Mouse (Mus musculus) adrenal gland, postnatal 36 days (tissue): ENCODE measurements around the gene Bag6. TPM values are rescaled to one million over a fixed set of nuclear protein-coding genes. Genes with fewer than 3 reads are reported as not detected.
A peak's percentile ranks its signal among the peaks of the same experiment; 100 is the strongest.

ENCODE experiments used
- DNase-seq, 2 experiments: peaks; one replicate each; pipeline ENCODE4 v3.0.0; 2021; ENCODE audit warnings: mixed read lengths in 1 of 2
- microRNA-seq: library from miRNA; unstranded; fragments of <30 nt; microRNA quantifications from one replicate; pipeline ENCODE4 v1.2.0, GENCODE M21; 2021
- total RNA-seq, 2 experiments: library from RNA; stranded (reverse); gene quantifications; 2 replicates each; pipeline ENCODE4 v1.2.3; 2021

The Bag6 gene
- total RNA-seq, 2 experiments from 2014 or later: 372 to 389 TPM

GRCm38 (mm10) chr17:35194844-35195630 is 60.1 kb downstream of the Bag6 start:
- no peak for DNase-seq

- peak; percentile 88 to 92 for DNase-seq
These were observed 60.8 kb downstream of the Bag6 start for GRCm38 (mm10) chr17:35195631-35196320.

DNA sequence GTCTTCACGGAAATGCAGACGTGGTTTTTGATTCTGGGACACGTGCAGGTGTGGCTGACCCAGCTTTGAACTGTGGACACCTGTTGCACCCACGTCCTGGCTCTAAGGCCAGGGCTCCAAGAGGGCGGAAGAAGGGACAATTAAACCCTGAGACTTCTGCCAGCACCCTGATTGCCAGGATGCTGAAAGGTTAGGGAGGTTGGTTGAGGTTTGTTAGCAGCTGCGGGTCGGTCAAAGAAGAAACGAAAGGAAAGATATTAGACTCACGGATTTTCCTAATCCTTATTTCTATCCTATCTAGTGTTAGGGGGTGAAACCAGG is 61.3 kb downstream of the Bag6 start:
- DNase-seq: no peak

Small RNA genes within 50 kb of the gene (microRNA-seq; reads per million reads assigned to microRNA genes)
- not detected for gene Mir6973a

Other genes starting within 250 kb of the Bag6 start
- 100 to 1,000 TPM in 1 of 2 experiments, 10 to 100 TPM in 1; 85.2 to 119 TPM for gene C2, start 236.9 kb upstream of the Bag6 start, total RNA-seq
- 100 to 1,000 TPM; 124 to 143 TPM for gene Ehmt2, start 236.7 kb upstream of the Bag6 start, total RNA-seq
- gene Slc44a4, start 220.7 kb upstream of the Bag6 start, total RNA-seq: 1 to 10 TPM in 1 of 2 experiments, under 1 TPM in 1; 0.83 to 1.7 TPM
- 10 to 100 TPM; 25.4 to 27.4 TPM for gene Neu1, start 203.9 kb upstream of the Bag6 start, total RNA-seq
- 100 to 1,000 TPM in 1 of 2 experiments, 10 to 100 TPM in 1; 80.1 to 206 TPM for gene Hspa1b, start 175.9 kb upstream of the Bag6 start, total RNA-seq
- not detected for gene Gm20481, start 165.3 kb upstream of the Bag6 start, total RNA-seq
- 10 to 100 TPM; 36.0 to 86.1 TPM for gene Hspa1a, start 163.0 kb upstream of the Bag6 start, total RNA-seq
- under 1 TPM; 0.20 to 0.36 TPM for gene Hspa1l, start 162.5 kb upstream of the Bag6 start, total RNA-seq
- gene Lsm2, start 153.3 kb upstream of the Bag6 start, total RNA-seq: 10 to 100 TPM; 35.2 to 35.5 TPM
- gene Vars, start 134.2 kb upstream of the Bag6 start, total RNA-seq: 10 to 100 TPM; 61.5 to 62.9 TPM
- under 1 TPM; 0.53 to 0.59 TPM for gene Vwa7, start 118.6 kb upstream of the Bag6 start, total RNA-seq
- gene Sapcd1, start 107.2 kb upstream of the Bag6 start, total RNA-seq: 1 to 10 TPM in 1 of 2 experiments, under 1 TPM in 1; 0.82 to 1.3 TPM
- 1 to 10 TPM in 1 of 2 experiments, under 1 TPM in 1; 0.95 to 1.6 TPM for gene Msh5, start 88.4 kb upstream of the Bag6 start, total RNA-seq
- gene Clic1, start 85.2 kb upstream of the Bag6 start, total RNA-seq: 100 to 1,000 TPM in 1 of 2 experiments, 10 to 100 TPM in 1; 83.6 to 109 TPM
- 10 to 100 TPM; 16.1 to 18.2 TPM for gene Ddah2, start 76.1 kb upstream of the Bag6 start, total RNA-seq
- gene Ly6g6c, start 69.8 kb upstream of the Bag6 start, total RNA-seq: under 1 TPM in 1 of 2 experiments, not detected in 1; 0.56 TPM
- not detected for gene Mpig6b, start 69.0 kb upstream of the Bag6 start, total RNA-seq
- under 1 TPM in 1 of 2 experiments, not detected in 1; 0.50 TPM for gene Ly6g6e, start 58.3 kb upstream of the Bag6 start, total RNA-seq
- under 1 TPM in 1 of 2 experiments, not detected in 1; 0.43 TPM for gene Ly6g6d, start 57.1 kb upstream of the Bag6 start, total RNA-seq
- not detected for gene Ly6g6f, start 49.6 kb upstream of the Bag6 start, total RNA-seq
- gene Abhd16a, start 45.9 kb upstream of the Bag6 start, total RNA-seq: 10 to 100 TPM; 73.9 to 89.4 TPM
- not detected for gene Ly6g5c, start 26.9 kb upstream of the Bag6 start, total RNA-seq
- under 1 TPM; 0.26 to 0.43 TPM for gene Ly6g5b, start 19.8 kb upstream of the Bag6 start, total RNA-seq
- gene Gpank1, start 13.7 kb upstream of the Bag6 start, total RNA-seq: 10 to 100 TPM; 11.1 to 12.1 TPM
- 100 to 1,000 TPM; 207 to 209 TPM for gene Csnk2b, start 13.1 kb upstream of the Bag6 start, total RNA-seq
- gene D17H6S53E, start 8.8 kb upstream of the Bag6 start, total RNA-seq: 10 to 100 TPM; 25.0 to 29.5 TPM
- not detected for gene Apom, start 3.1 kb upstream of the Bag6 start, total RNA-seq
- 100 to 1,000 TPM; 212 to 261 TPM for gene Prrc2a, start 29.7 kb downstream of the Bag6 start, total RNA-seq
- gene Aif1, start 40.9 kb downstream of the Bag6 start, total RNA-seq: 1 to 10 TPM; 3.8 to 4.4 TPM
- 1 to 10 TPM; 4.4 to 4.8 TPM for gene Lst1, start 53.3 kb downstream of the Bag6 start, total RNA-seq
- gene Ltb, start 59.3 kb downstream of the Bag6 start, total RNA-seq: 1 to 10 TPM in 1 of 2 experiments, under 1 TPM in 1; 0.89 to 6.6 TPM
- gene Tnf, start 66.8 kb downstream of the Bag6 start, total RNA-seq: under 1 TPM; 0.23 to 0.36 TPM
- gene Lta, start 70.2 kb downstream of the Bag6 start, total RNA-seq: under 1 TPM; 0.36 to 0.40 TPM
- not detected for gene Gm16181, start 85.7 kb downstream of the Bag6 start, total RNA-seq
- gene Atp6v1g2, start 98.5 kb downstream of the Bag6 start, total RNA-seq: 1 to 10 TPM; 4.8 to 6.7 TPM
- 10 to 100 TPM; 15.5 to 20.1 TPM for gene Nfkbil1, start 100.6 kb downstream of the Bag6 start, total RNA-seq
- 100 to 1,000 TPM; 199 to 225 TPM for gene Ddx39b, start 106.6 kb downstream of the Bag6 start, total RNA-seq
- gene H2-D1, start 127.6 kb downstream of the Bag6 start, total RNA-seq: 100 to 1,000 TPM; 170 to 266 TPM
- gene H2-Q1, start 185.2 kb downstream of the Bag6 start, total RNA-seq: 1 to 10 TPM; 3.3 to 4.5 TPM
- 1 to 10 TPM; 1.4 to 1.9 TPM for gene H2-Q2, start 207.1 kb downstream of the Bag6 start, total RNA-seq
- gene H2-Q4, start 244.4 kb downstream of the Bag6 start, total RNA-seq: 10 to 100 TPM; 24.9 to 29.1 TPM